Mouse (Mus musculus) testis, adult 2 months (tissue): ENCODE data around the gene Atp8b2.

Source experiments
- CTCF ChIP-seq: fragments of 200-500 bp; IDR thresholded peaks from 2 replicates; pipeline ENCODE4 v1.5.1; 2012; ENCODE audit warnings: low read depth, mild to moderate bottlenecking, inconsistent platforms, low read length, moderate library complexity; ENCODE audit not compliant: control insufficient read depth, insufficient read depth, insufficient replicate concordance
- POLR2A ChIP-seq: fragments of 200-500 bp; IDR thresholded peaks from 2 replicates; pipeline ENCODE4 v1.6.1; 2012; ENCODE audit warnings: low read depth, mild to moderate bottlenecking, inconsistent platforms, low read length, moderate library complexity; ENCODE audit not compliant: control insufficient read depth

DNA sequence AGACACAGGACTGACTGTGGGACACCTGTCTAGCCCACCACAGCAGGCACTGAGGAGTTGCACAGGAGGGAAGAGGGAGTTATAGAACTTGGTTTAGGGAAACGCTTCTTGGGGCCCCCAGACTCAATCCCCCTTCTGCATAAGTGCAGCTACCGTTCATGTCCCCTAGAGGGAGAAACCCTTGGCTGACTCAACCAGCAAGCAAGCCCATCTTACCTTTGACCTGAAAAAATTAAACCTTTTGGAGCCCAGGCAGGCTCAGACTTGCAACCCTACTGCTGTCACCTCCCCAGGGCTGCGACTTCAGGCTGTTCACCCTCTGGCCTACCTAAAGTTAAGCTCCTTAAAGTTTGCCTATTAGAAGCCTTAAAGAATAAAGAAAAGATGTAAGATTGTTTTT is 45.9 kb downstream of the Atp8b2 start:
- TF ChIP-seq CTCF: no peak
- TF ChIP-seq POLR2A: no peak
